Mouse (Mus musculus) embryonic facial prominence, embryonic 14.5 days (tissue): ENCODE measurements around the gene Jund. TPM values are rescaled to one million over a fixed set of nuclear protein-coding genes. Genes with fewer than 3 reads are reported as not detected.
A peak's percentile ranks its signal among the peaks of the same experiment; 100 is the strongest.

Experiments
- ATAC-seq: fragments of 200-750 bp; cut with Nextera tagmentation; 2 replicates; pipeline ENCODE4 v1.8.0; 2017; ENCODE audit warnings: low read depth, moderate number of reproducible peaks, moderate TSS enrichment
- DNase-seq: peaks from one replicate; pipeline ENCODE4 v3.0.0-alpha.2; 2015; ENCODE audit warnings: low spot score
- H3K27ac ChIP-seq: fragments of 300-500 bp; sonication (generic); replicated peaks from 2 replicates; pipeline ENCODE4 v1.5.1; 2014; ENCODE audit warnings: low read depth, mild to moderate bottlenecking, low read length, moderate library complexity
- H3K27me3 ChIP-seq: fragments of 300-500 bp; sonication (generic); replicated peaks from 2 replicates; pipeline ENCODE4 v1.6.1; 2014; ENCODE audit warnings: low read length; ENCODE audit not compliant: control insufficient read depth, insufficient read depth
- H3K36me3 ChIP-seq: fragments of 300-500 bp; sonication (generic); 2 replicates; pipeline ENCODE4 v1.6.1; 2014; ENCODE audit warnings: low read length, mixed read lengths; ENCODE audit not compliant: control insufficient read depth, insufficient read depth
- H3K4me1 ChIP-seq: fragments of 300-500 bp; sonication (generic); 2 replicates; pipeline ENCODE4 v1.6.1; 2014; ENCODE audit warnings: antibody characterized with exemption, low read length; ENCODE audit not compliant: control insufficient read depth, insufficient read depth
- H3K4me2 ChIP-seq: fragments of 300-500 bp; sonication (generic); 2 replicates; pipeline ENCODE4 v1.6.1; 2014; ENCODE audit warnings: low read depth, mild to moderate bottlenecking, low read length, moderate library complexity, mixed read lengths
- H3K4me3 ChIP-seq: fragments of 300-500 bp; sonication (generic); 2 replicates; pipeline ENCODE4 v1.5.1; 2014; ENCODE audit warnings: low read depth, mild to moderate bottlenecking, low read length
- H3K9ac ChIP-seq: fragments of 300-500 bp; sonication (generic); 2 replicates; pipeline ENCODE4 v1.6.1; 2014; ENCODE audit warnings: low read depth, mild to moderate bottlenecking, low read length, moderate library complexity, mixed read lengths
- H3K9me3 ChIP-seq: fragments of 300-500 bp; sonication (generic); 2 replicates; pipeline ENCODE4 v1.6.1; 2016; ENCODE audit warnings: low read length; ENCODE audit not compliant: control insufficient read depth
- WGBS: fragments of 180-500 bp; shearing (Covaris S2); extraction: QIAGEN DNeasy Blood & Tissue Kit; methylation state at CpG from one replicate; pipeline ENCODE4 v1.1.7; 2014; 5-methylcytosine and 5-hydroxymethylcytosine counted together
- polyA plus RNA-seq: library from polyadenylated mRNA; unstranded; fragments of >200 nt; fragmentation: Nextera tagmentation; extraction: Ambion mirVana; gene quantifications from 2 replicates; pipeline ENCODE4 v1.2.1, GENCODE M21; 2014

The Jund gene
- polyA plus RNA-seq, 1 experiment from 2014 or later = 121 TPM

- 55% methylated on average over 4 of the region's 4 CpGs for WGBS
- H3K4me1 ChIP-seq = peaks cover 26% of the 10 kb centered on the region
- ATAC-seq = no peak; the same call in 1 of the 2 replicates
Measured at GRCm38 (mm10) chr8:70691230-70691629, 7.5 kb upstream of the Jund start.

GRCm38 (mm10) chr8:70691727-70692231 is 7.0 kb upstream of the Jund start:
- Histone ChIP-seq H3K4me1 (peaks cover 32% of the 10 kb centered on the region), H3K9me3 (no peaks in the 10 kb centered on the region), H3K27ac (peak overlapping the region; percentile 69), H3K36me3 (no peaks in the 10 kb centered on the region), H3K4me3 (peak overlapping the region; percentile 39), H3K4me2 (peak overlapping the region; percentile 65), H3K9ac (peak overlapping the region; percentile 70), H3K27me3 (no peaks in the 10 kb centered on the region)
- peak; percentile 67 for ATAC-seq
- peak; percentile 90 for DNase-seq
- 0% methylated on average over 5 of the region's 20 CpGs for WGBS

More at GRCm38 (mm10) chr8:70691230-70691629, 7.5 kb upstream of the Jund start:
- no peak for DNase-seq
- H3K27ac ChIP-seq = peak overlapping the region; percentile 69
- peak overlapping the region; percentile 70 for H3K9ac ChIP-seq
- H3K27me3 ChIP-seq = no peaks in the 10 kb centered on the region
- no peaks in the 10 kb centered on the region for H3K9me3 ChIP-seq
- H3K4me2 ChIP-seq = peak overlapping the region; percentile 65
- peak overlapping the region; percentile 39 for H3K4me3 ChIP-seq
- no peaks in the 10 kb centered on the region for H3K36me3 ChIP-seq

DNA sequence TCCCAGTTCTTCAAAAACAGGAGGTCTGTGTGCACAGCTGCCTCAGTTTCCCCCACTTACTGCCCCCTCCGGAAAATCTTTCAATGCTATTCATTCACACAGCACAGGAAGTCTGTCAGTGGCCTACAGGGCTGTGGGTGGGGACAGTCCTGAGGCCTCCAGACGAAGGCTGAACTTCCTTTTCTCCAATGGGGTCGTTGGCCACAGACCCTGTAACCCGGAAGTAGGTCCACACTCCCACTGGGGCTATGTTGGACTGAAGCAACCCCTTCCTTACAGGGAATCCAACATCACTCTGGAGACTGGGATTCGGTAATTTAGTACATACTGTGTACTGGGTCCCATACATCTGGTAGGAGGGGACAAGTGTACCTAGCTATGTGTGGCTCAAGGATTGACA is 5.1 kb upstream of the Jund start:
- Histone ChIP-seq H3K27ac (no peak overlapping the region), H3K9ac (no peak overlapping the region), H3K27me3 (no peaks in the 10 kb centered on the region), H3K9me3 (no peaks in the 10 kb centered on the region), H3K4me2 (no peak overlapping the region), H3K4me1 (peaks cover 46% of the 10 kb centered on the region), H3K4me3 (no peak overlapping the region), H3K36me3 (no peaks in the 10 kb centered on the region)
- ATAC-seq (no peak), DNase-seq (no peak)
- WGBS = 64% methylated on average over 5 of the region's 5 CpGs

- Histone ChIP-seq H3K4me2 (peak overlapping the region; percentile 33; the same call in 1 of the 2 replicates), H3K4me1 (peaks cover 46% of the 10 kb centered on the region), H3K27me3 (no peaks in the 10 kb centered on the region), H3K4me3 (no peak overlapping the region), H3K9me3 (no peaks in the 10 kb centered on the region), H3K9ac (peak overlapping the region; percentile 46; the same call in 1 of the 2 replicates), H3K36me3 (no peaks in the 10 kb centered on the region), H3K27ac (peak overlapping the region; percentile 99)
- WGBS = 26% methylated on average over 29 of the region's 32 CpGs
- no peak; the same call in 1 of the 2 replicates for ATAC-seq
- peak; percentile 74 for DNase-seq
Measured at GRCm38 (mm10) chr8:70695318-70696018, 3.3 kb upstream of the Jund start.

DNA sequence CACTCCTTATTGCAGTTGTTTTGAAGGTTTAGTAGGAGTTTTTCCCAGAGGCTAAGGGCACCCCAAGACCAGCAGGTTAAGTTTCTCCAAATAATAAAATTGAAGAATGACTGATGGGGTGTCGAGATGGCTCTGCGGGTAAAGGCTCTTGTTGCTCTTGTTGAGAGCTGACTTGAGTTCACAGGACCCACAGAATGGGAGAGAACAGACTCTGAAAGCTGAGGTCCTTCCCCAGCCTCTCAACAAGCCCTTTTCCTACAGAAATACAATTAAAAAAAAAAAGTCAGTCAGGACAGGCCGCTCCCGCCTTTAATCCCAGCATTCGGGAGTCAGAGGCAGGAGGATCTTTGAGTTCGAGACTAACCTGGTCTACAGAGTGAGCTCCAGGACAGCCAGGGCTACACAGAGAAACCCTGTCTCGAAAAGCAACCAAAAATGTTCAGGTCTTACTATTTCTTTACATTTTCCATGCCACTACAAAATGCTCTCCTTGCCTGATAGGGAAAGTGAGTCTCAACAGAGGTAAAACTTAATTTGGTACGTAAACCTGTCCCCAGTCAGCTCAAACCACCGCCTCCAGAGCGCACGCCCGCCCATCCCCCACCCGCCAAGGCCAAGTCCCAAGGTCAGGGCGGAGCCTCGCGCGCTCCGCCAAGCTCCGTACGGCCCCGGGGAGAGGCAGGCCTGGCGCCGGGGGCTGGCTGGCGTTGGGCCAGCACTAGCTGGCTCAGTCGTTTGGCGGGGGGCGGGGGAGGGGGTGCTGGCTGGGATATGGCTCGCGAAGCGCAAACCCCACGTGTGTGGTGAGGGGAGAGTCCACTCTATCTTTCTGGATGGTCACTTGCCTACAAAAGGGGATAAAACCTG is 2.5 kb upstream of the Jund start:
- 7% methylated on average over 29 of the region's 31 CpGs for WGBS
- H3K27me3 ChIP-seq = no peaks in the 10 kb centered on the region
- no peaks in the 10 kb centered on the region for H3K9me3 ChIP-seq
- H3K27ac ChIP-seq = peak overlapping the region; percentile 99
- H3K4me3 ChIP-seq = peak overlapping the region; percentile 23
- H3K4me1 ChIP-seq = peaks cover 46% of the 10 kb centered on the region
- H3K9ac ChIP-seq = peak overlapping the region; percentile 63
- ATAC-seq = no peak
- DNase-seq = peak; percentile 92
- H3K4me2 ChIP-seq = peak overlapping the region; percentile 56
- no peaks in the 10 kb centered on the region for H3K36me3 ChIP-seq

DNA sequence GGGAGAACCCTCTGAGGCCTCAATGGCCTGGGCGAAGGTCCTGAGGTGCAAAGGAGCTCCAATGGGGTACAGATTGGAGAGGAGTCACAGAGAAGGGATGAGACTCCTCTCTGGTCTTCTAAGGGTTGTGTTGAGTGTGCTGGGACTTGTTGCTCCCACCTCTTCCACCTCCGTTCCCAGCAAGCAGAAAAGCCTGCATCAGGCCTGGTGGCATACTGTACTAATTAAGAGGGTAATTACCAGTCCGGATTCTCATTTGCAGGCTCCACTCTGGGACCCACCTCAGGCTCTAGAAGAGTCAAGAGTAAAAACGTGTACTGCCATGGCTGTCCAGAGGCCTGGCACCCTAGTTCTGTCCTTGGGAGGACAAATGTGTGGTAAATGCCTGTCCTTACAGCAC is 1.8 kb upstream of the Jund start:
- no peak for ATAC-seq
- peaks cover 46% of the 10 kb centered on the region for H3K4me1 ChIP-seq
- peak overlapping the region; percentile 23 for H3K4me3 ChIP-seq
- 21% methylated on average over 3 of the region's 4 CpGs for WGBS
- no peaks in the 10 kb centered on the region for H3K9me3 ChIP-seq
- peak overlapping the region; percentile 56 for H3K4me2 ChIP-seq
- H3K36me3 ChIP-seq = no peaks in the 10 kb centered on the region
- no peak for DNase-seq
- no peaks in the 10 kb centered on the region for H3K27me3 ChIP-seq
- peak overlapping the region; percentile 99 for H3K27ac ChIP-seq
- peak overlapping the region; percentile 63 for H3K9ac ChIP-seq

DNA sequence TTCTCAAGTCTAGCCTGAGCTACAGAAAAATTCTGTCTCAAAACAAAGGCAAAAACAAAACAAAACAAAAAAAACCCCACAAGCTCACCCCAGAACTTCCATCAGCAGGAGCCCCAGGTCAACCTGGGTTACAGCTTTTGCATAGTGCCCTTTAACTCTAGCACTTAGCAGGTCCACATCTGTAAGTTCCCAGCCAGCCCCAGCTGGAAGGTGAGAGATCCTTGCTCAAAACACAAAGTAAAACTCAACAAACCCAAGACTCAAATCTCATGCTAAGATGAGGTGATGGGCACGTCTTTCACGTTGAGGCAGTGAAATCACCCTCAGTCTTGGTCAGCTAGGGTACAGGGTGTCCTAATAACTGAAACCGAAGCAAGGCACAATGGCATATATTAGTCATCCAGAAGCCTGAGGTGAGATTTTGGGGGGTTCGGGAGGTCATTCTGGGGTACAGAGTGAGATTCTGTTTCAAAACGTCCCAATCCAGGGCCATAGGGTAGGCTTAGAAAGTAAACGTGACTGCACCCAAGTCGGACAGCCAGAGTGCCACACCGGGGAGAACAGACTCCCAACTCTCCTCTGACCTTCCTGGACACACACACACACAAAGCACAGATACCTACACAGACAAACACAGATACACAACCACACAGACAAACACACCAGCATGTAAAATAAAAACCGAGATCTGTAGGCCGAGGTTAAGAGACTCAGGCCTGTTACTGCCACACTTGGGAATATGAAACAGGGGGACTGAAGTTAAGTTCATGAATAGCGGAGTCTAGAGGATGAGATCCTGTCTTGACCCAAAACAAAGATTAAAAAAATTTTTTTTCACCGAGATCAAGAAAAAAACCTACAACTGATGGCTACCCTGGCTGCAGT is 1.1 kb upstream of the Jund start:
- H3K4me3 ChIP-seq = peak overlapping the region; percentile 96
- peaks cover 6% of the 10 kb centered on the region; the same call in 1 of the 2 replicates for H3K36me3 ChIP-seq
- no peaks in the 10 kb centered on the region for H3K9me3 ChIP-seq
- H3K27ac ChIP-seq = peak overlapping the region; percentile 99
- no peaks in the 10 kb centered on the region for H3K27me3 ChIP-seq
- ATAC-seq (no peak), DNase-seq (no peak)
- H3K4me1 ChIP-seq = peaks cover 41% of the 10 kb centered on the region
- peak overlapping the region; percentile 61 for H3K4me2 ChIP-seq
- WGBS = 68% methylated on average over 12 of the region's 12 CpGs
- H3K9ac ChIP-seq = peak overlapping the region; percentile 64
